Mouse (Mus musculus): ENCODE results near the gene Celsr1. TPM values are rescaled to one million over a fixed set of nuclear protein-coding genes. Genes with fewer than 3 reads are reported as not detected.

Celsr1 gene
- total and polyA plus RNA-seq, 2 experiments from 2014 or later: 0.97 to 17.4 TPM

DNA sequence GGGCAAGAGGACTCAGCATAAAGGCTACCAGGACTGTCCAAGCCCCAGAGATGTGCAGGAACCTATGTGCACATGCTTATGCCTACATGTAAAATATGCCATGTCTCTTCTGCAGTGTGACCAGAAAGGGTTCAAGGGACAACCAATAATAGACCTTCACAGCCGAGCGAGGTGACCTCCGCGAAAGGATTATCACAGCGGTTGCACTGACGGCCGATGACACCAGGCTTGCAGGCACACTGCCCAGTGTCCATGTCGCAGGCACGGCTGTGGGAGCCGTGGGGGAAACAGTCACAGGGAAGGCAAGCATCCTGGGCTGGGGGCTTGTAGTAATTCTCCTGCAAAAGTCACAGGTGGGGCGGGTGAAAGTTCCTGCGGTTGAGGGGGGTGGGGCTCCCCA, 105.4 kb downstream of the Celsr1 start:
- Histone ChIP-seq H3K4me3 (ENCODE audit: low read depth, low read length) (no peak overlapping the region), H3K4me1 (ENCODE audit: control insufficient read depth, insufficient read depth) (peaks cover 7% of the 10 kb centered on the region), H3K4me2 (ENCODE audit: low read depth, low read length) (no peak overlapping the region), H3K9ac (replicated peaks; ENCODE audit: low read depth, low read length) (no peak overlapping the region), H3K9me3 (replicated peaks; ENCODE audit: control insufficient read depth, low read length) (no peaks in the 10 kb centered on the region), H3K27ac (ENCODE audit: low read depth) (no peak overlapping the region), H3K36me3 (replicated peaks; ENCODE audit: control insufficient read depth, insufficient read depth, low read length) (peaks cover 5% of the 10 kb centered on the region; the same call in 1 of the 2 replicates), H3K27me3 (ENCODE audit: control insufficient read depth, insufficient read depth, low read length) (no peaks in the 10 kb centered on the region)
- DNase-seq (ENCODE audit: low spot score) (no peak), ATAC-seq (ENCODE audit: insufficient read depth, low read depth) (no peak)
- 44% methylated on average over 12 of the region's 12 CpGs for WGBS
- no peak for TF ChIP-seq EP300 (IDR thresholded peaks at IDR 0.05; ENCODE audit: low read depth)
- no peak for TF ChIP-seq CTCF (IDR thresholded peaks at IDR 0.05; ENCODE audit: low read depth)

- ATAC-seq (ENCODE audit: insufficient read depth, low read depth): no peak
- TF ChIP-seq CTCF (IDR thresholded peaks at IDR 0.05; ENCODE audit: low read depth) (no peak), EP300 (IDR thresholded peaks at IDR 0.05; ENCODE audit: low read depth) (no peak)
These were observed 111.7 kb downstream of the Celsr1 start for GRCm38 (mm10) chr15:85921855-85922254.

GRCm38 (mm10) chr15:85919892-85920248, 113.7 kb downstream of the Celsr1 start:
- no peak for TF ChIP-seq EP300 (IDR thresholded peaks at IDR 0.05; ENCODE audit: low read depth)
- no peak for TF ChIP-seq CTCF (IDR thresholded peaks at IDR 0.05; ENCODE audit: low read depth)
- 86% methylated on average over 8 of the region's 8 CpGs for WGBS
- ATAC-seq (ENCODE audit: insufficient read depth, low read depth): no peak
- H3K4me3 ChIP-seq (ENCODE audit: low read depth, low read length): no peak overlapping the region
- no peak for DNase-seq (ENCODE audit: low spot score)
- H3K27ac ChIP-seq (ENCODE audit: low read depth): no peak overlapping the region
- no peak overlapping the region for H3K4me2 ChIP-seq (ENCODE audit: low read depth, low read length)
- no peaks in the 10 kb centered on the region for H3K36me3 ChIP-seq (replicated peaks; ENCODE audit: control insufficient read depth, insufficient read depth, low read length)
- H3K4me1 ChIP-seq (ENCODE audit: control insufficient read depth, insufficient read depth): no peaks in the 10 kb centered on the region
- no peaks in the 10 kb centered on the region for H3K27me3 ChIP-seq (ENCODE audit: control insufficient read depth, insufficient read depth, low read length)
- no peaks in the 10 kb centered on the region for H3K9me3 ChIP-seq (replicated peaks; ENCODE audit: control insufficient read depth, low read length)
- H3K9ac ChIP-seq (replicated peaks; ENCODE audit: low read depth, low read length): no peak overlapping the region

More at GRCm38 (mm10) chr15:85921855-85922254, 111.7 kb downstream of the Celsr1 start:
- Histone ChIP-seq H3K4me1 (ENCODE audit: control insufficient read depth, insufficient read depth) (no peaks in the 10 kb centered on the region), H3K9ac (replicated peaks; ENCODE audit: low read depth, low read length) (no peak overlapping the region), H3K4me2 (ENCODE audit: low read depth, low read length) (no peak overlapping the region), H3K4me3 (ENCODE audit: low read depth, low read length) (no peak overlapping the region), H3K27ac (ENCODE audit: low read depth) (no peak overlapping the region), H3K36me3 (replicated peaks; ENCODE audit: control insufficient read depth, insufficient read depth, low read length) (peaks cover 5% of the 10 kb centered on the region; the same call in 1 of the 2 replicates), H3K27me3 (ENCODE audit: control insufficient read depth, insufficient read depth, low read length) (no peaks in the 10 kb centered on the region), H3K9me3 (replicated peaks; ENCODE audit: control insufficient read depth, low read length) (no peaks in the 10 kb centered on the region)
- WGBS: 92% methylated on average over 11 of the region's 11 CpGs
- DNase-seq (ENCODE audit: low spot score): no peak

DNA sequence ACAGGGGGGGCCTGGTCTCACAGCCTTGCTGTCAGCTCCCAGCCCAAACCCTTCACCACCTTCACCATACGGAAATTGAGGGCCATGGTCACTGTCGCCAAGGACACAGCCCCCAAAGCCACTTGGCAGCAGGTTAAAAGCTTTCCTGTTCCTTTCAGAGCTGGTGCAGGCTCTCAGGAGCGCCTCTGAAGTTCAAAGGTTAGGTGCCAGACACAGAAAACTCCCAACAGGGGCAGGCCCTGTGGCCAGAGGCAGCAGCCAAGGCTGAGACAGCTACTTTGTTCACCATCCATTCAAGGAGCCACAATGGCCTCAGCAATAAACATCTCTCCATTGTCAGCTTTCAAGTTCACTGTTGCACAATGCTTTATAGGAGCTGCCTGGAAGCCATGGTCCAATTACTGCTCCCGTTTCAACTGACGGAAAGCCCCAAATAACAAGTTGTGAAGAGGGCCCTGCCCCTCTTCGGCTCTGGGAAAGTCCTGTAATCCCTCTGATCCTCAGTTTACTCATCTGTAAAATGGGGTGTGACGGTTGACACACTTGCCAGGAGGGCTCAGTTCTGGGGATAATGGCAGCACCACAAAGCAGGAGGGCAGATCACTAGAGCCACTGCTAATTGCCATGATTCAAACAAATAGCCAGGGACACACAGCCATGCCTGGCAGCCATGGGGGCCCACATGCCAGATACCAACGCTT, 114.2 kb downstream of the Celsr1 start:
- no peak overlapping the region for H3K9ac ChIP-seq (replicated peaks; ENCODE audit: low read depth, low read length)
- 75% methylated on average over 8 of the region's 8 CpGs for WGBS
- H3K4me2 ChIP-seq (ENCODE audit: low read depth, low read length): no peak overlapping the region
- no peaks in the 10 kb centered on the region for H3K9me3 ChIP-seq (replicated peaks; ENCODE audit: control insufficient read depth, low read length)
- no peaks in the 10 kb centered on the region for H3K36me3 ChIP-seq (replicated peaks; ENCODE audit: control insufficient read depth, insufficient read depth, low read length)
- no peaks in the 10 kb centered on the region for H3K27me3 ChIP-seq (ENCODE audit: control insufficient read depth, insufficient read depth, low read length)
- no peak overlapping the region for H3K27ac ChIP-seq (ENCODE audit: low read depth)
- no peak overlapping the region for H3K4me3 ChIP-seq (ENCODE audit: low read depth, low read length)
- ATAC-seq (ENCODE audit: insufficient read depth, low read depth): no peak
- TF ChIP-seq EP300 (IDR thresholded peaks at IDR 0.05; ENCODE audit: low read depth): no peak
- no peak for TF ChIP-seq CTCF (IDR thresholded peaks at IDR 0.05; ENCODE audit: low read depth)
- no peaks in the 10 kb centered on the region for H3K4me1 ChIP-seq (ENCODE audit: control insufficient read depth, insufficient read depth)
- DNase-seq (ENCODE audit: low spot score): no peak

DNA sequence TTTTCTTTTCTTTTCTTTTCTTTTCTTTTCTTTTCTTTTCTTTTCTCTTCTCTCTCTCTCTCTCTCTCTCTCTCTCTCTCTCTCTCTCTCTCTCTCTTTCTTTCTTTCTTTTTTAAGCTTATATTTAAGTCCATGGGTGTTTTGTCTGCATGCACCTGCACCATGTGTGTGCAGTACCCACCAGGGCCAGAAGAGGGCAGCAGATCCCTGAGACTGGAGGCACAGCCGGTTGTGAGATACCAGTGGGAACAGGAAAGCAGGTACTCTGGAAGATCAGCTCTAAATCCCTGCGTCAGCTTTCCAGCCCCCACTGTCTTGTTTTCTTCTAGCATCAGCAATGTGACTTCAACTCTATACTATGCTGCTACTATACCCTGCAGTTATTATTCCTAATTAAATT, 120.0 kb downstream of the Celsr1 start:
- ATAC-seq (ENCODE audit: insufficient read depth, low read depth) (no peak), DNase-seq (ENCODE audit: low spot score) (peak; percentile 48)
- peak; percentile 86 for TF ChIP-seq CTCF (IDR thresholded peaks at IDR 0.05; ENCODE audit: low read depth)
- no peak for TF ChIP-seq EP300 (IDR thresholded peaks at IDR 0.05; ENCODE audit: low read depth)
- Histone ChIP-seq H3K9ac (replicated peaks; ENCODE audit: low read depth, low read length) (no peak overlapping the region), H3K4me2 (ENCODE audit: low read depth, low read length) (no peak overlapping the region), H3K36me3 (replicated peaks; ENCODE audit: control insufficient read depth, insufficient read depth, low read length) (no peaks in the 10 kb centered on the region), H3K27me3 (ENCODE audit: control insufficient read depth, insufficient read depth, low read length) (no peaks in the 10 kb centered on the region), H3K9me3 (replicated peaks; ENCODE audit: control insufficient read depth, low read length) (no peaks in the 10 kb centered on the region), H3K4me1 (ENCODE audit: control insufficient read depth, insufficient read depth) (peaks cover 13% of the 10 kb centered on the region; the same call in 1 of the 2 replicates), H3K27ac (ENCODE audit: low read depth) (no peak overlapping the region), H3K4me3 (ENCODE audit: low read depth, low read length) (no peak overlapping the region)
- 35% methylated on average over 2 of the region's 2 CpGs for whole genome bisulfite sequencing

DNA sequence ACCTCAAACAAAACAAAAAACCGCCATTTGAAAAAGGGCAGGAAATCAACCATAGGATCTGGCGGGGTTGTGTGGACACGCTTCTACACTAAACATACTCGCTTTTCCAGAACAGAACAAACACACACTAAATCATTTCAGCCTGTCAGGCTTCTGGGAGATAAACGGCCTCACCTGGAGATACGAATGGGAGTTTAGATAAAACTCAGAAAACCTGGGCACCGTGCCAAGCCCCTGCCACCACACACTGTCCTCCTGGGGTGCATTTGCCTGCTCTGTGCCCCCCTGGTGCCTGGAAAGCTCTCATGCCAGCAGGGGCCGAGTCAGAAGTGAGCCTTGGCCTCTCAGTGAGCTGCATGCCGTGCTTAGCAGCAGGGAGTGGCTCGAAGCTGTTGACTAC, 123.6 kb downstream of the Celsr1 start:
- Histone ChIP-seq H3K36me3 (replicated peaks; ENCODE audit: control insufficient read depth, insufficient read depth, low read length) (no peaks in the 10 kb centered on the region), H3K9ac (replicated peaks; ENCODE audit: low read depth, low read length) (no peak overlapping the region), H3K4me3 (ENCODE audit: low read depth, low read length) (no peak overlapping the region), H3K27ac (ENCODE audit: low read depth) (no peak overlapping the region), H3K4me1 (ENCODE audit: control insufficient read depth, insufficient read depth) (peaks cover 13% of the 10 kb centered on the region; the same call in 1 of the 2 replicates), H3K9me3 (replicated peaks; ENCODE audit: control insufficient read depth, low read length) (no peaks in the 10 kb centered on the region), H3K27me3 (ENCODE audit: control insufficient read depth, insufficient read depth, low read length) (no peaks in the 10 kb centered on the region), H3K4me2 (ENCODE audit: low read depth, low read length) (no peak overlapping the region)
- TF ChIP-seq CTCF (IDR thresholded peaks at IDR 0.05; ENCODE audit: low read depth) (no peak), EP300 (IDR thresholded peaks at IDR 0.05; ENCODE audit: low read depth) (no peak)
- DNase-seq (ENCODE audit: low spot score) (no peak), ATAC-seq (ENCODE audit: insufficient read depth, low read depth) (no peak)
- 42% methylated on average over 10 of the region's 10 CpGs for WGBS

All from heart, postnatal 0 days (tissue).